Mouse (Mus musculus): ENCODE measurements around the gene Eloa. TPM values are rescaled to one million over a fixed set of nuclear protein-coding genes. Genes with fewer than 3 reads are reported as not detected.
A peak's percentile ranks its signal among the peaks of the same experiment; 100 is the strongest.
"Not testable (repeated sequence)": the region's sequence is repeated elsewhere in the genome, so short reads cannot be mapped to it uniquely, and the experiment has no call there.

The Eloa gene
- 21.5 and 22.9 TPM in 2 replicates for polyA plus RNA-seq (2015; fragmentation: Nextera tagmentation; extraction: Ambion mirVana)

DNA sequence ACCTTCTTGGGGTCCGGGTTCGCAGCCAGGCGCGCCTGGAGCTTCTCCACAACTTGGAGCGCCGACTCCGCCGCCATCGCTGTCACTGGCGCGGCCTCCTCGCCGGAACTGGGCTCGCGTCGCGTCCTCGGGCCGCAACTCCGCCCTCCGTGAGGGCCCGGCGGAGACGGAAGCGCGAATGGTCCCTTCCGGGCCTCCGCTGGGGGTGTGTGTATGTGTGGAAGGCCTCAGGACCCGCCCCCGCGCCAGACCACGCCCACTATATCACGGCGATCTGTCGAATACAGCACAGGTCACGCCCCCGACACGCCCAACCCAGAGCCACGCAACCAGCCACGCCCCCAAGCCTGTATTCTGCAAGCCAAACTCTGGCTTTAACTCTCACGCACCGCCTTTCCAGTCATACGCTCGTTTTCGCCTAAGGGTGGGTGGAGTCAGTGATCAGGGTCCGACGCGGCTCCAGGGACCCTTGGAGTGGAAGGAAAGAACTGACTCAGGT is at the start of gene Eloa:
TSS of gene Eloa (minus strand) at position 215 of the 499 bp plus-strand sequence.
- Histone ChIP-seq H3K36me3 (ENCODE audit: control insufficient read depth, insufficient read depth, low read length) (no peaks in the 10 kb centered on the region), H3K4me1 (replicated peaks; ENCODE audit: control insufficient read depth, insufficient read depth) (no peaks in the 10 kb centered on the region), H3K4me2 (replicated peaks; ENCODE audit: low read depth) (peak within 1 kb of the TSS; percentile 68), H3K27me3 (ENCODE audit: control insufficient read depth, insufficient read depth, low read length) (no peaks in the 10 kb centered on the region), H3K4me3 (ENCODE audit: low read depth, low read length) (peak within 1 kb of the TSS; percentile 99), H3K27ac (replicated peaks) (peak within 1 kb of the TSS; percentile 94), H3K9ac (ENCODE audit: low read length) (peak within 1 kb of the TSS; percentile 99), H3K9me3 (ENCODE audit: control insufficient read depth, low read length) (no peaks in the 10 kb centered on the region)
- ATAC-seq (ENCODE audit: low FRiP score, low TSS enrichment) (peak; percentile 99), DNase-seq (ENCODE audit: low spot score) (peak; percentile 100)
- under 1% methylated on average over 44 of the region's 48 CpGs for WGBS
- TF ChIP-seq CTCF (IDR thresholded peaks at IDR 0.05; ENCODE audit: low read depth) (peak; percentile 19; the same call in 1 of the 2 replicates), EP300 (optimal IDR thresholded peaks at IDR 0.05) (no peak)

- no peaks in the 10 kb centered on the region for H3K4me1 ChIP-seq (replicated peaks; ENCODE audit: control insufficient read depth, insufficient read depth)
- ATAC-seq (ENCODE audit: low FRiP score, low TSS enrichment), result peak; percentile 81
- no peaks in the 10 kb centered on the region for H3K36me3 ChIP-seq (ENCODE audit: control insufficient read depth, insufficient read depth, low read length)
- H3K27me3 ChIP-seq (ENCODE audit: control insufficient read depth, insufficient read depth, low read length), result no peaks in the 10 kb centered on the region
- 3% methylated on average over 15 of the region's 15 CpGs for WGBS
- no peak overlapping the region for H3K27ac ChIP-seq (replicated peaks)
- H3K9me3 ChIP-seq (ENCODE audit: control insufficient read depth, low read length), result no peaks in the 10 kb centered on the region
- no peak for TF ChIP-seq EP300 (optimal IDR thresholded peaks at IDR 0.05)
- peak; percentile 98 for TF ChIP-seq CTCF (IDR thresholded peaks at IDR 0.05; ENCODE audit: low read depth)
- DNase-seq (ENCODE audit: low spot score), result peak; percentile 86
- H3K9ac ChIP-seq (ENCODE audit: low read length), result no peak overlapping the region
- H3K4me2 ChIP-seq (replicated peaks; ENCODE audit: low read depth), result peak overlapping the region; percentile 34; the same call in 1 of the 2 replicates
- no peak overlapping the region for H3K4me3 ChIP-seq (ENCODE audit: low read depth, low read length)
Measured at GRCm38 (mm10) chr4:136071178-136071714, 49.7 kb upstream of the Eloa start.

DNA sequence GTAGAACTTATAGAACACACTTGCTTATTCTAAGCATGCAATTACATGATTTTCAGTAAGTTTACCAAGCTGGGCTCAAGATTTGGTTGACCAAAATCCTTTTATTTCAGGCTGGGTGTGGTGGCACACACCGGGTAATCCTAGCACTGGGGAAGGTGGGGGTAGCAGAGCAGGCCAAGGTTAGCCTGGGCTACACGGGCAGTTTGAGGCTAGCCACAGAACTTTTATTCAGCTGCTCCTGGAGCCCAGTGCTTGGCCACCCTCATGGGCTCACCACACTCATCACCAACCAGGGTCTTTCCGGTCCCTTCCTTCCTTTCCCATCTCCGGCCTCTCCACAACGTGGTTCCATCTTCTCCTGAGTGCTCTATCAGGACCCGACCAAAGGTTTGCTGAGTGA is 49.0 kb upstream of the Eloa start:
- Histone ChIP-seq H3K4me2 (replicated peaks; ENCODE audit: low read depth) (no peak overlapping the region; the same call in 1 of the 2 replicates), H3K4me3 (ENCODE audit: low read depth, low read length) (no peak overlapping the region), H3K9ac (ENCODE audit: low read length) (no peak overlapping the region), H3K9me3 (ENCODE audit: control insufficient read depth, low read length) (no peaks in the 10 kb centered on the region), H3K36me3 (ENCODE audit: control insufficient read depth, insufficient read depth, low read length) (no peaks in the 10 kb centered on the region), H3K27ac (replicated peaks) (no peak overlapping the region), H3K27me3 (ENCODE audit: control insufficient read depth, insufficient read depth, low read length) (no peaks in the 10 kb centered on the region), H3K4me1 (replicated peaks; ENCODE audit: control insufficient read depth, insufficient read depth) (no peaks in the 10 kb centered on the region)
- 66% methylated on average over 6 of the region's 6 CpGs for WGBS
- no peak for TF ChIP-seq EP300 (optimal IDR thresholded peaks at IDR 0.05)
- TF ChIP-seq CTCF (IDR thresholded peaks at IDR 0.05; ENCODE audit: low read depth), result no peak
- ATAC-seq (ENCODE audit: low FRiP score, low TSS enrichment) (peak; percentile 29; the same call in 1 of the 2 replicates), DNase-seq (ENCODE audit: low spot score) (no peak)

GRCm38 (mm10) chr4:136069954-136070353 is 48.4 kb upstream of the Eloa start:
- no peak overlapping the region; the same call in 1 of the 2 replicates for H3K27ac ChIP-seq (replicated peaks)
- H3K4me2 ChIP-seq (replicated peaks; ENCODE audit: low read depth), result no peak overlapping the region
- H3K4me1 ChIP-seq (replicated peaks; ENCODE audit: control insufficient read depth, insufficient read depth), result no peaks in the 10 kb centered on the region
- H3K27me3 ChIP-seq (ENCODE audit: control insufficient read depth, insufficient read depth, low read length), result no peaks in the 10 kb centered on the region
- H3K36me3 ChIP-seq (ENCODE audit: control insufficient read depth, insufficient read depth, low read length), result no peaks in the 10 kb centered on the region
- H3K9me3 ChIP-seq (ENCODE audit: control insufficient read depth, low read length), result no peaks in the 10 kb centered on the region
- no peak overlapping the region for H3K9ac ChIP-seq (ENCODE audit: low read length)
- TF ChIP-seq EP300 (optimal IDR thresholded peaks at IDR 0.05) (no peak), CTCF (IDR thresholded peaks at IDR 0.05; ENCODE audit: low read depth) (peak; percentile 99)
- 2% methylated on average over 18 of the region's 18 CpGs for WGBS
- ATAC-seq (ENCODE audit: low FRiP score, low TSS enrichment) (peak; percentile 76), DNase-seq (ENCODE audit: low spot score) (peak; percentile 91)
- no peak overlapping the region for H3K4me3 ChIP-seq (ENCODE audit: low read depth, low read length)

DNA sequence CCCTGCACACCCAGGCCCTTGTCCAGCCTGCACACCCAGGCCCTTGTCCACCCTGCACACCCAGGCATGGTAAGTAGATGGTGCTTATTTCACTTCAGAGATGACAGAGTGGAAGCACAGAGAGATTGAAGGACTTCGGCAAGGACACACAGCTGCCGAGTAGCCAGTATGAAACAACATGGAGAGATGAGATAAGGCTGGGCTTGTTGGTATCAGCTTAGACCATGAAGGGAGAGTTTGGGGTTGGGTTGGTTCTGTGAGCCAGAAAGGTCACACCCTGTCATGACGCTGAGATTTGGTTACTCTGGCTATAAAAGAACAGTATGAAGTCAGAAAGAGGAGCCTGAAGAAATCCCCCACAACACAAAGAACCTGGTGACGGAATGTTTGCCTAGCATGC is 47.8 kb upstream of the Eloa start:
- TF ChIP-seq CTCF (IDR thresholded peaks at IDR 0.05; ENCODE audit: low read depth), result no peak
- TF ChIP-seq EP300 (optimal IDR thresholded peaks at IDR 0.05), result no peak
- H3K4me3 ChIP-seq (ENCODE audit: low read depth, low read length), result no peak overlapping the region
- no peaks in the 10 kb centered on the region for H3K27me3 ChIP-seq (ENCODE audit: control insufficient read depth, insufficient read depth, low read length)
- H3K9me3 ChIP-seq (ENCODE audit: control insufficient read depth, low read length), result no peaks in the 10 kb centered on the region
- no peak overlapping the region for H3K27ac ChIP-seq (replicated peaks)
- WGBS, result 46% methylated on average over 4 of the region's 4 CpGs
- H3K9ac ChIP-seq (ENCODE audit: low read length), result no peak overlapping the region
- no peak overlapping the region for H3K4me2 ChIP-seq (replicated peaks; ENCODE audit: low read depth)
- no peaks in the 10 kb centered on the region for H3K4me1 ChIP-seq (replicated peaks; ENCODE audit: control insufficient read depth, insufficient read depth)
- no peak for DNase-seq (ENCODE audit: low spot score)
- no peak for ATAC-seq (ENCODE audit: low FRiP score, low TSS enrichment)
- H3K36me3 ChIP-seq (ENCODE audit: control insufficient read depth, insufficient read depth, low read length), result no peaks in the 10 kb centered on the region

DNA sequence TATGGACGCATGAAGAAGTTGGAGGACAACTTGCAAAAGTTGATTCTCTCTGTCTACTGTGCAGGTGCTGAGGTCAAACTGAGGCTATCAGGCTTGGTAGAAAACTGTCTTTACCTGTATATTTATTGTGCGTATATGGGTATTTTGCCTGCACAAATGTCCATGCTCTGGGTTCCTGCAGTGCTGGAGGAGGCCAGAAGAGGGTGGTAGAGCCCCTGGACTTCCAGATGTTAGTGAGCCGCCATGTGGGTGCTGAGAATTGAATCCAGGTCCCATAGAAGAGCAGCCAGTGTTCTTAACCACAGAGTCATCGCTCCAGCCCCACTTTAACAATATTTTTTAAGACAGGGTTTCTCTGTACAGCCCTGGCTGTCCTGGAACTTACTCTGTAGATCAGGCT is 41.6 kb upstream of the Eloa start:
- Histone ChIP-seq H3K4me2 (replicated peaks; ENCODE audit: low read depth) (no peak overlapping the region), H3K9ac (ENCODE audit: low read length) (no peak overlapping the region), H3K9me3 (ENCODE audit: control insufficient read depth, low read length) (no peaks in the 10 kb centered on the region), H3K36me3 (ENCODE audit: control insufficient read depth, insufficient read depth, low read length) (no peaks in the 10 kb centered on the region), H3K4me1 (replicated peaks; ENCODE audit: control insufficient read depth, insufficient read depth) (no peaks in the 10 kb centered on the region), H3K4me3 (ENCODE audit: low read depth, low read length) (no peak overlapping the region), H3K27ac (replicated peaks) (no peak overlapping the region), H3K27me3 (ENCODE audit: control insufficient read depth, insufficient read depth, low read length) (no peaks in the 10 kb centered on the region)
- 88% methylated on average over 4 of the region's 4 CpGs for WGBS
- ATAC-seq (ENCODE audit: low FRiP score, low TSS enrichment) (no peak), DNase-seq (ENCODE audit: low spot score) (no peak)
- TF ChIP-seq CTCF (IDR thresholded peaks at IDR 0.05; ENCODE audit: low read depth) (no peak), EP300 (optimal IDR thresholded peaks at IDR 0.05) (no peak)

GRCm38 (mm10) chr4:136059800-136060488 is 38.4 kb upstream of the Eloa start:
- H3K27ac ChIP-seq (replicated peaks); H3K27me3 ChIP-seq (ENCODE audit: control insufficient read depth, insufficient read depth, low read length); H3K9me3 ChIP-seq (ENCODE audit: control insufficient read depth, low read length); H3K4me1 ChIP-seq (replicated peaks; ENCODE audit: control insufficient read depth, insufficient read depth); H3K4me3 ChIP-seq (ENCODE audit: low read depth, low read length); H3K9ac ChIP-seq (ENCODE audit: low read length); DNase-seq (ENCODE audit: low spot score); H3K4me2 ChIP-seq (replicated peaks; ENCODE audit: low read depth); ATAC-seq (ENCODE audit: low FRiP score, low TSS enrichment); H3K36me3 ChIP-seq (ENCODE audit: control insufficient read depth, insufficient read depth, low read length): not testable (repeated sequence)
- 58% methylated on average over 9 of the region's 9 CpGs for WGBS
